Mouse (Mus musculus): ENCODE results near the gene Adcy10. TPM values are rescaled to one million over a fixed set of nuclear protein-coding genes. Genes with fewer than 3 reads are reported as not detected.

The Adcy10 gene
- not detected in 2 replicates for polyA plus RNA-seq (2011; ENCODE audit: insufficient read length, low read depth, missing spikeins)

GRCm38 (mm10) chr1:165484688-165485233 lies at the start of gene Adcy10:
TSS of gene Adcy10 (plus strand) at chr1:165485183.
- TF ChIP-seq POLR2A (IDR thresholded peaks at IDR 0.05; ENCODE audit: low read depth, low read length) (no peak), CTCF (IDR thresholded peaks at IDR 0.05; ENCODE audit: borderline replicate concordance, insufficient read depth, low read length) (no peak)

GRCm38 (mm10) chr1:165438289-165439021 lies 46.5 kb upstream of the Adcy10 start:
- H3K4me3 ChIP-seq (ENCODE audit: insufficient read depth, low read length) = no peak overlapping the region
- H3K27ac ChIP-seq (ENCODE audit: insufficient read depth, low read length) = peak overlapping the region; percentile 83
- peaks cover 6% of the 10 kb centered on the region for H3K4me1 ChIP-seq (ENCODE audit: control insufficient read depth, insufficient read depth, low read length)
- TF ChIP-seq POLR2A (IDR thresholded peaks at IDR 0.05; ENCODE audit: low read depth, low read length) = no peak
- TF ChIP-seq CTCF (IDR thresholded peaks at IDR 0.05; ENCODE audit: borderline replicate concordance, insufficient read depth, low read length) = no peak

More at GRCm38 (mm10) chr1:165484688-165485233, at the start of gene Adcy10:
- Histone ChIP-seq H3K4me1 (ENCODE audit: control insufficient read depth, insufficient read depth, low read length) (no peaks in the 10 kb centered on the region), H3K27ac (ENCODE audit: insufficient read depth, low read length) (no peak within 1 kb of the TSS), H3K4me3 (ENCODE audit: insufficient read depth, low read length) (no peak within 1 kb of the TSS)

GRCm38 (mm10) chr1:165440788-165441187 lies 44.2 kb upstream of the Adcy10 start:
- peaks cover 6% of the 10 kb centered on the region for H3K4me1 ChIP-seq (ENCODE audit: control insufficient read depth, insufficient read depth, low read length)
- TF ChIP-seq POLR2A (IDR thresholded peaks at IDR 0.05; ENCODE audit: low read depth, low read length) = no peak
- TF ChIP-seq CTCF (IDR thresholded peaks at IDR 0.05; ENCODE audit: borderline replicate concordance, insufficient read depth, low read length) = no peak
- no peak overlapping the region for H3K4me3 ChIP-seq (ENCODE audit: insufficient read depth, low read length)
- H3K27ac ChIP-seq (ENCODE audit: insufficient read depth, low read length) = no peak overlapping the region

- Histone ChIP-seq H3K4me1 (ENCODE audit: control insufficient read depth, insufficient read depth, low read length) (peaks cover 6% of the 10 kb centered on the region), H3K4me3 (ENCODE audit: insufficient read depth, low read length) (no peak overlapping the region), H3K27ac (ENCODE audit: insufficient read depth, low read length) (no peak overlapping the region)
- TF ChIP-seq CTCF (IDR thresholded peaks at IDR 0.05; ENCODE audit: borderline replicate concordance, insufficient read depth, low read length) (no peak), POLR2A (IDR thresholded peaks at IDR 0.05; ENCODE audit: low read depth, low read length) (no peak)
These were observed 43.8 kb upstream of the Adcy10 start for GRCm38 (mm10) chr1:165441201-165441600.

- H3K4me3 ChIP-seq (ENCODE audit: insufficient read depth, low read length) = no peak overlapping the region
- TF ChIP-seq POLR2A (IDR thresholded peaks at IDR 0.05; ENCODE audit: low read depth, low read length) (no peak), CTCF (IDR thresholded peaks at IDR 0.05; ENCODE audit: borderline replicate concordance, insufficient read depth, low read length) (no peak)
- H3K4me1 ChIP-seq (ENCODE audit: control insufficient read depth, insufficient read depth, low read length) = peaks cover 6% of the 10 kb centered on the region
- H3K27ac ChIP-seq (ENCODE audit: insufficient read depth, low read length) = no peak overlapping the region
These were observed 43.3 kb upstream of the Adcy10 start for GRCm38 (mm10) chr1:165441719-165442118.

GRCm38 (mm10) chr1:165459041-165459502 lies 25.9 kb upstream of the Adcy10 start:
- H3K4me3 ChIP-seq (ENCODE audit: insufficient read depth, low read length) = peak overlapping the region; percentile 77
- TF ChIP-seq POLR2A (IDR thresholded peaks at IDR 0.05; ENCODE audit: low read depth, low read length) (no peak), CTCF (IDR thresholded peaks at IDR 0.05; ENCODE audit: borderline replicate concordance, insufficient read depth, low read length) (no peak)
- no peak overlapping the region for H3K27ac ChIP-seq (ENCODE audit: insufficient read depth, low read length)
- no peaks in the 10 kb centered on the region for H3K4me1 ChIP-seq (ENCODE audit: control insufficient read depth, insufficient read depth, low read length)

GRCm38 (mm10) chr1:165459503-165460181 lies 25.3 kb upstream of the Adcy10 start:
- TF ChIP-seq POLR2A (IDR thresholded peaks at IDR 0.05; ENCODE audit: low read depth, low read length) = no peak
- no peak for TF ChIP-seq CTCF (IDR thresholded peaks at IDR 0.05; ENCODE audit: borderline replicate concordance, insufficient read depth, low read length)
- H3K27ac ChIP-seq (ENCODE audit: insufficient read depth, low read length) = peak overlapping the region; percentile 13; the same call in 1 of the 2 replicates
- H3K4me1 ChIP-seq (ENCODE audit: control insufficient read depth, insufficient read depth, low read length) = no peaks in the 10 kb centered on the region
- peak overlapping the region; percentile 77 for H3K4me3 ChIP-seq (ENCODE audit: insufficient read depth, low read length)

GRCm38 (mm10) chr1:165460360-165460800 lies 24.6 kb upstream of the Adcy10 start, which contains the start of the genes Dcaf6 and Mpc2:
TSS of gene Dcaf6 (minus strand) at chr1:165460475.
TSS of gene Mpc2 (plus strand) at chr1:165460637.
- H3K27ac ChIP-seq (ENCODE audit: insufficient read depth, low read length) = peak within 1 kb of the TSS; percentile 88
- H3K4me3 ChIP-seq (ENCODE audit: insufficient read depth, low read length) = peak within 1 kb of the TSS; percentile 80
- peak; percentile 85 for TF ChIP-seq POLR2A (IDR thresholded peaks at IDR 0.05; ENCODE audit: low read depth, low read length)
- no peak; the same call in 1 of the 2 replicates for TF ChIP-seq CTCF (IDR thresholded peaks at IDR 0.05; ENCODE audit: borderline replicate concordance, insufficient read depth, low read length)
- no peaks in the 10 kb centered on the region for H3K4me1 ChIP-seq (ENCODE audit: control insufficient read depth, insufficient read depth, low read length)

GRCm38 (mm10) chr1:165460801-165461377 lies 24.1 kb upstream of the Adcy10 start:
- Histone ChIP-seq H3K4me1 (ENCODE audit: control insufficient read depth, insufficient read depth, low read length) (no peaks in the 10 kb centered on the region), H3K27ac (ENCODE audit: insufficient read depth, low read length) (peak overlapping the region; percentile 88), H3K4me3 (ENCODE audit: insufficient read depth, low read length) (peak overlapping the region; percentile 80)
- no peak for TF ChIP-seq CTCF (IDR thresholded peaks at IDR 0.05; ENCODE audit: borderline replicate concordance, insufficient read depth, low read length)
- TF ChIP-seq POLR2A (IDR thresholded peaks at IDR 0.05; ENCODE audit: low read depth, low read length) = peak; percentile 97

All from embryonic fibroblast, embryonic 13.5 days (primary cell).